Mouse (Mus musculus) lung, embryonic 14.5 days (tissue): ENCODE data around the gene Abtb2. TPM values are rescaled to one million over a fixed set of nuclear protein-coding genes. Genes with fewer than 3 reads are reported as not detected.

Source experiments
- ATAC-seq: fragments of 200-750 bp; cut with Nextera tagmentation; 2 replicates; pipeline ENCODE4 v1.8.0; 2017; ENCODE audit warnings: mild to moderate bottlenecking, moderate TSS enrichment, moderate library complexity; ENCODE audit not compliant: insufficient read depth
- DNase-seq: peaks from one replicate; pipeline ENCODE4 v3.0.0-alpha.2; 2015
- H3K27ac ChIP-seq: fragments of 300-500 bp; sonication (generic); 2 replicates; pipeline ENCODE4 v1.5.1; 2014; ENCODE audit warnings: low read depth, mild to moderate bottlenecking, moderate library complexity
- H3K27me3 ChIP-seq: fragments of 300-500 bp; sonication (generic); 2 replicates; pipeline ENCODE4 v1.6.1; 2014; ENCODE audit warnings: low read length, control low read depth; ENCODE audit not compliant: insufficient read depth
- H3K36me3 ChIP-seq: fragments of 300-500 bp; sonication (generic); 2 replicates; pipeline ENCODE4 v1.6.1; 2014; ENCODE audit warnings: control low read depth; ENCODE audit not compliant: insufficient read depth
- H3K4me1 ChIP-seq: fragments of 300-500 bp; sonication (generic); 2 replicates; pipeline ENCODE4 v1.6.1; 2014; ENCODE audit warnings: antibody characterized with exemption, control low read depth; ENCODE audit not compliant: insufficient read depth
- H3K4me2 ChIP-seq: fragments of 300-500 bp; sonication (generic); 2 replicates; pipeline ENCODE4 v1.6.1; 2014; ENCODE audit warnings: mild to moderate bottlenecking
- H3K4me3 ChIP-seq: fragments of 300-500 bp; sonication (generic); 2 replicates; pipeline ENCODE4 v1.5.1; 2014; ENCODE audit warnings: low read depth, low read length
- H3K9ac ChIP-seq: fragments of 300-500 bp; sonication (generic); 2 replicates; pipeline ENCODE4 v1.6.1; 2014
- H3K9me3 ChIP-seq: fragments of 300-500 bp; sonication (generic); 2 replicates; pipeline ENCODE4 v1.6.1; 2016; ENCODE audit warnings: low read depth, low read length, control low read depth
- CTCF ChIP-seq: IDR thresholded peaks from 2 replicates; pipeline ENCODE4 v1.5.1; 2016; ENCODE audit warnings: antibody characterized with exemption, low read depth
- WGBS: fragments of 180-500 bp; shearing (Covaris S2); extraction: QIAGEN DNeasy Blood & Tissue Kit; methylation state at CpG from one replicate; pipeline ENCODE4 v1.1.7; 2014; 5-methylcytosine and 5-hydroxymethylcytosine counted together
- polyA plus RNA-seq: library from polyadenylated mRNA; unstranded; fragments of >200 nt; fragmentation: Nextera tagmentation; extraction: Ambion mirVana; gene quantifications from 2 replicates; pipeline ENCODE4 v1.2.1, GENCODE M21; 2014

Gene Abtb2
- polyA plus RNA-seq, 1 experiment from 2014 or later, result 8.0 TPM

GRCm38 (mm10) chr2:103680364-103681110, 114.4 kb downstream of the Abtb2 start:
- peaks cover 6% of the 10 kb centered on the region for H3K4me1 ChIP-seq
- 78% methylated on average over 9 of the region's 9 CpGs for WGBS
- no peak for ATAC-seq

GRCm38 (mm10) chr2:103681149-103681548, 115.0 kb downstream of the Abtb2 start:
- no peak overlapping the region for H3K4me3 ChIP-seq
- ATAC-seq, result no peak
- 88% methylated on average over 5 of the region's 5 CpGs for WGBS
- no peak overlapping the region for H3K27ac ChIP-seq
- TF ChIP-seq CTCF, result no peak
- no peak overlapping the region for H3K4me2 ChIP-seq
- no peaks in the 10 kb centered on the region for H3K9me3 ChIP-seq
- H3K9ac ChIP-seq, result no peak overlapping the region
- no peaks in the 10 kb centered on the region for H3K36me3 ChIP-seq
- no peak for DNase-seq
- peaks cover 7% of the 10 kb centered on the region for H3K4me1 ChIP-seq
- H3K27me3 ChIP-seq, result no peaks in the 10 kb centered on the region

More at GRCm38 (mm10) chr2:103680364-103681110, 114.4 kb downstream of the Abtb2 start:
- no peaks in the 10 kb centered on the region for H3K36me3 ChIP-seq
- no peak overlapping the region for H3K4me3 ChIP-seq
- TF ChIP-seq CTCF, result no peak
- no peak for DNase-seq
- no peaks in the 10 kb centered on the region for H3K27me3 ChIP-seq
- H3K4me2 ChIP-seq, result no peak overlapping the region
- no peak overlapping the region for H3K27ac ChIP-seq
- no peak overlapping the region for H3K9ac ChIP-seq
- no peaks in the 10 kb centered on the region for H3K9me3 ChIP-seq

GRCm38 (mm10) chr2:103682261-103682722, 116.2 kb downstream of the Abtb2 start:
- Histone ChIP-seq H3K9me3 (no peaks in the 10 kb centered on the region), H3K27me3 (no peaks in the 10 kb centered on the region), H3K9ac (no peak overlapping the region), H3K36me3 (no peaks in the 10 kb centered on the region), H3K4me1 (peaks cover 7% of the 10 kb centered on the region), H3K4me3 (no peak overlapping the region), H3K27ac (no peak overlapping the region; the same call in 1 of the 2 replicates), H3K4me2 (no peak overlapping the region)
- DNase-seq (peak; percentile 33), ATAC-seq (no peak)
- WGBS, result 71% methylated on average over 9 of the region's 9 CpGs
- TF ChIP-seq CTCF, result no peak

GRCm38 (mm10) chr2:103682927-103683442, 116.9 kb downstream of the Abtb2 start:
- Histone ChIP-seq H3K27ac (peak overlapping the region; percentile 30; the same call in 1 of the 2 replicates), H3K4me1 (peaks cover 7% of the 10 kb centered on the region), H3K9ac (no peak overlapping the region), H3K9me3 (no peaks in the 10 kb centered on the region), H3K27me3 (no peaks in the 10 kb centered on the region), H3K4me3 (no peak overlapping the region), H3K4me2 (no peak overlapping the region), H3K36me3 (no peaks in the 10 kb centered on the region)
- DNase-seq (no peak), ATAC-seq (no peak)
- no peak for TF ChIP-seq CTCF
- 84% methylated on average over 9 of the region's 9 CpGs for WGBS

GRCm38 (mm10) chr2:103684431-103684830, 118.3 kb downstream of the Abtb2 start:
- H3K4me1 ChIP-seq, result peaks cover 7% of the 10 kb centered on the region
- WGBS, result 81% methylated on average over 2 of the region's 2 CpGs
- peak overlapping the region; percentile 20; the same call in 1 of the 2 replicates for H3K27ac ChIP-seq

GRCm38 (mm10) chr2:103684926-103685577, 118.9 kb downstream of the Abtb2 start:
- Histone ChIP-seq H3K9me3 (no peaks in the 10 kb centered on the region), H3K4me2 (no peak overlapping the region; the same call in 1 of the 2 replicates), H3K27me3 (no peaks in the 10 kb centered on the region), H3K4me3 (no peak overlapping the region), H3K4me1 (peaks cover 7% of the 10 kb centered on the region), H3K27ac (peak overlapping the region; percentile 20; the same call in 1 of the 2 replicates), H3K36me3 (no peaks in the 10 kb centered on the region), H3K9ac (no peak overlapping the region)
- no peak for TF ChIP-seq CTCF
- ATAC-seq (peak; percentile 90), DNase-seq (peak; percentile 87)
- 41% methylated on average over 7 of the region's 7 CpGs for WGBS

More at GRCm38 (mm10) chr2:103684431-103684830, 118.3 kb downstream of the Abtb2 start:
- DNase-seq (no peak), ATAC-seq (no peak)
- H3K27me3 ChIP-seq, result no peaks in the 10 kb centered on the region
- no peaks in the 10 kb centered on the region for H3K36me3 ChIP-seq
- H3K9me3 ChIP-seq, result no peaks in the 10 kb centered on the region
- TF ChIP-seq CTCF, result no peak
- no peak overlapping the region for H3K4me3 ChIP-seq
- no peak overlapping the region for H3K4me2 ChIP-seq
- no peak overlapping the region for H3K9ac ChIP-seq

GRCm38 (mm10) chr2:103685581-103685980, 119.5 kb downstream of the Abtb2 start:
- TF ChIP-seq CTCF, result no peak
- no peak overlapping the region for H3K9ac ChIP-seq
- 83% methylated on average over 4 of the region's 4 CpGs for WGBS

More at GRCm38 (mm10) chr2:103685581-103685980, 119.5 kb downstream of the Abtb2 start:
- no peaks in the 10 kb centered on the region for H3K36me3 ChIP-seq
- no peak overlapping the region for H3K27ac ChIP-seq
- no peaks in the 10 kb centered on the region for H3K9me3 ChIP-seq
- H3K4me1 ChIP-seq, result peaks cover 9% of the 10 kb centered on the region
- H3K4me3 ChIP-seq, result no peak overlapping the region
- no peak for ATAC-seq
- no peak overlapping the region; the same call in 1 of the 2 replicates for H3K4me2 ChIP-seq
- no peaks in the 10 kb centered on the region for H3K27me3 ChIP-seq
- no peak for DNase-seq
